Mouse (Mus musculus) retina, postnatal 1 day (tissue): ENCODE data around the gene Grin2b.

Source experiments
- DNase-seq: peaks from one replicate; pipeline ENCODE4 v3.0.0-alpha.2; 2012

Gene Grin2b

GRCm38 (mm10) chr6:136173191-136173896, at the start of gene Grin2b:
TSS of gene Grin2b (minus strand) at chr6:136173511.
- DNase-seq: peak; percentile 78

- no peak for DNase-seq
Measured at GRCm38 (mm10) chr6:136221894-136222293, 48.6 kb upstream of the Grin2b start.

GRCm38 (mm10) chr6:136210442-136210841, 37.1 kb upstream of the Grin2b start:
- DNase-seq: no peak

GRCm38 (mm10) chr6:136199814-136200213, 26.5 kb upstream of the Grin2b start:
- DNase-seq: no peak

GRCm38 (mm10) chr6:136194616-136195015, 21.3 kb upstream of the Grin2b start:
- no peak for DNase-seq

GRCm38 (mm10) chr6:136178066-136178465, 4.8 kb upstream of the Grin2b start:
- no peak for DNase-seq

- peak; percentile 57 for DNase-seq
Measured at GRCm38 (mm10) chr6:136172801-136173190, 515 bp downstream of the Grin2b start.

GRCm38 (mm10) chr6:136172172-136172651, 1.1 kb downstream of the Grin2b start:
- DNase-seq: peak; percentile 75

- DNase-seq: peak; percentile 11
Measured at GRCm38 (mm10) chr6:136171343-136171742, 2.0 kb downstream of the Grin2b start.

GRCm38 (mm10) chr6:136170381-136170780, 2.9 kb downstream of the Grin2b start:
- DNase-seq: no peak

- DNase-seq: no peak
Measured at GRCm38 (mm10) chr6:136167361-136167760, 6.0 kb downstream of the Grin2b start.

- DNase-seq: no peak
Measured at GRCm38 (mm10) chr6:136165443-136166077, 7.8 kb downstream of the Grin2b start.

- DNase-seq: no peak
Measured at GRCm38 (mm10) chr6:136162090-136162489, 11.2 kb downstream of the Grin2b start.

- no peak for DNase-seq
Measured at GRCm38 (mm10) chr6:136153444-136153843, 19.9 kb downstream of the Grin2b start.

GRCm38 (mm10) chr6:136150064-136150463, 23.2 kb downstream of the Grin2b start:
- DNase-seq: no peak

GRCm38 (mm10) chr6:136139967-136140366, 33.3 kb downstream of the Grin2b start:
- DNase-seq: no peak

- peak; percentile 64 for DNase-seq
Measured at GRCm38 (mm10) chr6:136130456-136130855, 42.9 kb downstream of the Grin2b start.

- no peak for DNase-seq
Measured at GRCm38 (mm10) chr6:136122593-136122992, 50.7 kb downstream of the Grin2b start.

- DNase-seq: no peak
Measured at GRCm38 (mm10) chr6:136117390-136117789, 55.9 kb downstream of the Grin2b start.

GRCm38 (mm10) chr6:136113639-136114410, 59.5 kb downstream of the Grin2b start:
- DNase-seq: no peak

GRCm38 (mm10) chr6:136109172-136109571, 64.1 kb downstream of the Grin2b start:
- peak; percentile 44 for DNase-seq

- DNase-seq: peak; percentile 34
Measured at GRCm38 (mm10) chr6:136108466-136108865, 64.8 kb downstream of the Grin2b start.

GRCm38 (mm10) chr6:136105221-136105620, 68.1 kb downstream of the Grin2b start:
- no peak for DNase-seq

- DNase-seq: no peak
Measured at GRCm38 (mm10) chr6:136100241-136100640, 73.1 kb downstream of the Grin2b start.
